Mouse (Mus musculus): Measurements from ENCODE around the gene Apaf1.

DNA sequence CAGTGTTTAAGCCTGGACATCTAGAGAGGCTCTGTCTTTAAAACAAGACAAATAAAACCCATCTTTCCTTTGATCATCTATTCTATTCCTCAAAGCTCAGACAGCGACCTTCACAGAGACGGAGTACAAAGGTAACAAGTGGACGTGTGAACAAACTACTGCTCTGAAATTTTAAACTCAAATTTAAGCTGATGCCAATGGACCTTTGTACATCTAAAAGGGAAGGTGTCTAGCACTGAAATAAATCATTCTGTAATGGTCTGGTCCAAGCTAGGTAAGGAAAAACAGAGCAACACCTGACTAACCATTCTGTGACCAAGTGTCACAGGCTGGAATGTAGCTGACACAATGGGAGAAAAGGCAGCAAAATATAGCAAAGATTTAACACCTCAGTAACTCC, 31.4 kb downstream of the Apaf1 start:
- no peak for TF ChIP-seq CTCF (IDR thresholded peaks at IDR 0.05; ENCODE audit: low read depth, low read length)
- no peak for TF ChIP-seq POLR2A (IDR thresholded peaks at IDR 0.05; ENCODE audit: borderline replicate concordance, low read depth, low read length)
